ENCODE assay signal across 1 mouse cellular context in the genomic region with DNA sequence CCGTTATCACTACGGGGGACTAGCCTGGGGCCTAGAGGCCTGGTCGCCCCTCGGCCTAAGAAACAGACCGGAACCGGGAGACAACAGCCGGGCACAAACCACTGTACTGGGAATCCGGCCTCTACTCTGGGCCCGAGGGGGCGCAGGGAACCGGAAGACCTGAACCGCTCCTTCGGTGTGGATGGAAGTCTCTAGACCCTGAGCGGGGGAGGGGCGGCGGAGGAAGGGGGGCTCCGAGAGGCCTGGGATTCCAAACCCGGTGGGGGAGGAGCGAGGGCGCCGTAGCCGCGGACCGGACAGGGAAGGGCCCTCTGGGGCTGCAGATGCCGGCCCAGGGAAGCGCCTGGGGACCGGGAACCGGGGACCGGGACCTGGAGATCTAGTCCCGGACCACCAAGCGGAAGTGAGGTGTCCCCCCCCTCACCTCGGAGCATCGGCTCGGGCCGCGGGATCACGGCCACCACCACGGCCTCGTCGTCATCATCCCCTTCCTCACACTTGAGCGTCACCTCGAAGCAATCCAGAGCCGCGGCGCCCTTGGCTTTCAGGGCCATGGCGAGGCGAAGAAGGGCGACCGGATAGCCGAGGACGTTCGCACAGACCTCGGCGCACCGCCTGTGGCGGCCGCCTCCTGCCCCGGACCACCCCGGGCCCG.
TF ChIP-seq lines count a peak whose summit lies in the region.

No protein-coding gene starts in this region.

TF ChIP-seq in MEL, 35 proteins besides CTCF, POLR2A, EP300 and RAD21 (continued from another document):
- TF ChIP-seq ELF1 (IDR thresholded peaks at IDR 0.05; ENCODE audit: low read depth, low read length) (0 out of 2 replicates have a peak, but pooled peaks have one; percentile 30), ZNF384 (IDR thresholded peaks at IDR 0.05; ENCODE audit: low read depth, low read length) (no peak), MXI1 (IDR thresholded peaks at IDR 0.05; ENCODE audit: low read depth, low read length) (0 out of 2 replicates have a peak, but pooled peaks have one; percentile 36), ZC3H11A (IDR thresholded peaks at IDR 0.05; ENCODE audit: low read depth, low read length) (no peak), MAFK (IDR thresholded peaks at IDR 0.05; ENCODE audit: borderline replicate concordance, low read depth, low read length) (no peak), USF1 (IDR thresholded peaks at IDR 0.05; ENCODE audit: low read depth, low read length) (no peak), POLR2AphosphoS2 (IDR thresholded peaks at IDR 0.05; ENCODE audit: low read length) (no peak)
TF ChIP-seq in MEL: peak in this region for 3.
